ENCODE assay signal across 23 mouse cellular contexts in genomic region chr16:10887436-10887835, GRCm38 (mm10). TPM values are rescaled to one million over a fixed set of nuclear protein-coding genes. Genes with fewer than 3 reads are reported as not detected.
DNase-seq lines count a peak whose midpoint lies in the region; ATAC-seq and TF ChIP-seq lines count a peak whose summit lies in the region.
"Had no signal": no experiment of that assay in that cellular context is flagged by ENCODE, and none has a peak within 500 bp of the region (broad histone marks: within the 10 kb centered on the region; RNA-seq: fewer than 3 reads in every experiment).

No protein-coding gene starts in this region.

- H3K79me2 ChIP-seq in C2C12 (ENCODE audit: control insufficient read depth, insufficient read depth) = no peaks in the 10 kb centered on the region
- no peaks in the 10 kb centered on the region for H3K79me2 ChIP-seq in myocyte (ENCODE audit: control insufficient read depth, insufficient read depth)

- no peak for TF ChIP-seq CTCF in C2C12 (IDR thresholded peaks at IDR 0.05; ENCODE audit: control insufficient read depth, insufficient read depth, insufficient read length)

- no peak for TF ChIP-seq POLR2A in myocyte (IDR thresholded peaks at IDR 0.05; ENCODE audit: insufficient read length, low read depth)

- peak overlapping the region; percentile 81 for H3K4me3 ChIP-seq in megakaryocyte, embryonic 14.5 days (replicated peaks)
- H3K4me3 ChIP-seq in midbrain, embryonic 10.5 days = no peak overlapping the region
- H3K4me3 ChIP-seq in midbrain, embryonic 11.5 days (ENCODE audit: low read depth, low read length) = no peak overlapping the region
- H3K4me3 ChIP-seq in C2C12 (ENCODE audit: insufficient read depth, poor library complexity, severe bottlenecking) (no peak overlapping the region), myocyte (no peak overlapping the region)

- 0 out of 2 replicates have a peak overlapping the region, but pooled peaks have one; percentile 3 for H3K27ac ChIP-seq in midbrain, embryonic 10.5 days (replicated peaks)
- H3K27ac ChIP-seq in midbrain, embryonic 11.5 days (ENCODE audit: low read depth, low read length) = no peak overlapping the region

- no peaks in the 10 kb centered on the region for H3K9me3 ChIP-seq in megakaryocyte, embryonic 14.5 days
- H3K9me3 ChIP-seq in midbrain, embryonic 10.5 days (replicated peaks) = no peaks in the 10 kb centered on the region
- H3K9me3 ChIP-seq in midbrain, embryonic 11.5 days (ENCODE audit: control insufficient read depth, low read length) = no peaks in the 10 kb centered on the region
- H3K9me3 ChIP-seq: G1E had no signal

- H3K36me3 ChIP-seq in megakaryocyte, embryonic 14.5 days (replicated peaks; ENCODE audit: low read length) = no peaks in the 10 kb centered on the region
- no peaks in the 10 kb centered on the region for H3K36me3 ChIP-seq in midbrain, embryonic 10.5 days
- H3K36me3 ChIP-seq in midbrain, embryonic 11.5 days (ENCODE audit: control insufficient read depth, insufficient read depth, low read length) = no peaks in the 10 kb centered on the region
- H3K36me3 ChIP-seq in C2C12 (ENCODE audit: control insufficient read depth, insufficient read depth) = no peaks in the 10 kb centered on the region
- H3K36me3 ChIP-seq in myocyte (ENCODE audit: control insufficient read depth, insufficient read depth) = no peaks in the 10 kb centered on the region
- H3K36me3 ChIP-seq: G1E had no signal

- 86% methylated on average over 2 of the region's 2 CpGs for WGBS in midbrain, embryonic 10.5 days
- 89% methylated on average over 2 of the region's 2 CpGs for WGBS in midbrain, embryonic 11.5 days

- peaks cover 27% of the 10 kb centered on the region for H3K4me1 ChIP-seq in megakaryocyte, embryonic 14.5 days
- H3K4me1 ChIP-seq in midbrain, embryonic 10.5 days = 0 out of 2 replicates have a peak, but pooled peaks cover 5% of the 10 kb centered on the region
- no peaks in the 10 kb centered on the region for H3K4me1 ChIP-seq in midbrain, embryonic 11.5 days (ENCODE audit: control insufficient read depth, insufficient read depth, low read length)

- ATAC-seq in megakaryocyte, adult 5-6 weeks (ENCODE audit: poor library complexity, severe bottlenecking) = no peak
- no peak for ATAC-seq in midbrain, embryonic 11.5 days (ENCODE audit: low FRiP score)
- ATAC-seq: activated CD4-positive, CD25-positive, alpha-beta regulatory T cell, adult 4 months; CD4-positive, CD25-positive, alpha-beta regulatory T cell, adult 4 months; Patski had no signal

- H3K79me3 ChIP-seq in C2C12 (ENCODE audit: low read depth) = no peaks in the 10 kb centered on the region

- H3K9ac ChIP-seq in midbrain, embryonic 11.5 days (ENCODE audit: low read length) = no peak overlapping the region

- H3ac ChIP-seq in C2C12 (ENCODE audit: control insufficient read depth, insufficient read length, low read depth) (no peak overlapping the region), myocyte (ENCODE audit: control insufficient read depth, insufficient read length) (no peak overlapping the region)

- H3K27me3 ChIP-seq in megakaryocyte, embryonic 14.5 days (replicated peaks) = peaks cover 63% of the 10 kb centered on the region
- no peaks in the 10 kb centered on the region for H3K27me3 ChIP-seq in midbrain, embryonic 10.5 days (ENCODE audit: low read depth, poor library complexity, severe bottlenecking)
- H3K27me3 ChIP-seq in midbrain, embryonic 11.5 days (ENCODE audit: control insufficient read depth, insufficient read depth, low read length) = no peaks in the 10 kb centered on the region
- H3K27me3 ChIP-seq in C2C12 (ENCODE audit: control insufficient read depth, insufficient read depth, insufficient read length) (no peaks in the 10 kb centered on the region), myocyte (ENCODE audit: control insufficient read depth, insufficient read depth, insufficient read length) (peaks cover 4% of the 10 kb centered on the region)
- H3K27me3 ChIP-seq: CH12.LX, Patski had no signal

- DNase-seq in midbrain, embryonic 10.5 days (ENCODE audit: low spot score) = no peak
- no peak for DNase-seq in midbrain, embryonic 11.5 days (ENCODE audit: low spot score, missing footprints)
- DNase-seq in liver = no peak
- DNase-seq in heart, postnatal 10 days = no peak
- DNase-seq: adrenal gland, adult 2 months; adrenal gland, adult 8-10 months; adrenal gland, postnatal 10 days; adrenal gland, postnatal 14 days; adrenal gland, postnatal 25 days; adrenal gland, postnatal 36 days; B cell, adult 2 months; cerebellum, adult 11 months; cerebellum, adult 11-12 months; cerebellum, adult 18-20 months had no signal

- H3K4me2 ChIP-seq in midbrain, embryonic 11.5 days = no peak overlapping the region
- no peak overlapping the region for H3K4me2 ChIP-seq in myocyte (ENCODE audit: low read depth)

- intact Hi-C loops in heart, postnatal 10 days (cut with DNase I) = no loop called here

TF ChIP-seq in C2C12, 6 proteins besides CTCF, POLR2A, EP300 and RAD21:
- TF ChIP-seq USF1 (IDR thresholded peaks at IDR 0.05; ENCODE audit: low read depth) (no peak), MYOD1 (IDR thresholded peaks at IDR 0.05; ENCODE audit: control insufficient read depth, insufficient read length, low read depth) (peak; percentile 27)

TF ChIP-seq in myocyte, 11 proteins besides CTCF, POLR2A, EP300 and RAD21:
- TF ChIP-seq MYOG (IDR thresholded peaks at IDR 0.05; ENCODE audit: control insufficient read depth in 1 of 3, insufficient read depth in 1 of 3, insufficient read length in 2 of 3, low read depth in 2 of 3) (peak in 2 of 3 experiments; percentile 23 to 71), E2F4 (IDR thresholded peaks at IDR 0.05; ENCODE audit: insufficient read depth) (no peak), TCF12 (IDR thresholded peaks at IDR 0.05; ENCODE audit: insufficient read depth, poor library complexity, severe bottlenecking) (no peak), MAX (IDR thresholded peaks at IDR 0.05; ENCODE audit: low read depth) (no peak), MYOD1 (IDR thresholded peaks at IDR 0.05; ENCODE audit: control insufficient read depth in 1 of 3, insufficient read length in 2 of 3, low read depth in 2 of 3) (peak in 2 of 3 experiments; percentile 60 to 61), TCF3 (IDR thresholded peaks at IDR 0.05; ENCODE audit: insufficient read length, low read depth) (peak; percentile 45)

RNA-seq across cellular contexts. Expression of gene Rmi2, which starts 52.6 kb away (rescaled TPM):
- 0.53 and 0.60 TPM in 2 replicates for polyA plus RNA-seq in megakaryocyte, embryonic 14.5 days (2012; ENCODE audit: insufficient read depth, low replicate concordance)
- 3.6 and 4.8 TPM in 2 replicates for total RNA-seq in megakaryocyte, adult 5-6 weeks (2015)
- total RNA-seq in megakaryocyte, adult 5-6 weeks (2017) = 2.9 TPM in 2 replicates
- polyA plus RNA-seq in midbrain, embryonic 10.5 days (2016; fragmentation: Nextera tagmentation; extraction: Ambion mirVana) = 3.7 and 4.5 TPM in 2 replicates
- polyA plus RNA-seq in midbrain, embryonic 11.5 days (2014; fragmentation: Nextera tagmentation; extraction: Ambion mirVana) = 2.3 and 2.9 TPM in 2 replicates
- polyA plus RNA-seq in C2C12 (2012; fragmentation: generic; extraction: Trizol) (2.5 TPM), myocyte (2012; fragmentation: generic; extraction: Trizol) (0.64 TPM)
- total RNA-seq in heart, postnatal 10 days (2021) = 1 to 10 TPM; 2.0 TPM
